Mouse (Mus musculus) limb, embryonic 11.5 days (tissue): ENCODE data around the gene Peli1. TPM values are rescaled to one million over a fixed set of nuclear protein-coding genes. Genes with fewer than 3 reads are reported as not detected.

Source experiments
- ATAC-seq: fragments of 200-750 bp; cut with Nextera tagmentation; 2 replicates; pipeline ENCODE4 v1.8.0; 2017; ENCODE audit warnings: low read depth; ENCODE audit not compliant: insufficient number of reproducible peaks, low FRiP score, low TSS enrichment
- DNase-seq: peaks from one replicate; pipeline ENCODE4 v3.0.0-alpha.2; 2015; ENCODE audit warnings: low spot score
- H3K27ac ChIP-seq: fragments of 300-500 bp; sonication (generic); replicated peaks from 2 replicates; pipeline ENCODE4 v1.5.1; 2014; ENCODE audit warnings: low read depth, mild to moderate bottlenecking, low read length
- H3K27me3 ChIP-seq: fragments of 300-500 bp; sonication (generic); 2 replicates; pipeline ENCODE4 v1.6.1; 2014; ENCODE audit warnings: mild to moderate bottlenecking, low read length, mixed read lengths; ENCODE audit not compliant: control insufficient read depth, insufficient read depth
- H3K36me3 ChIP-seq: fragments of 300-500 bp; sonication (generic); 2 replicates; pipeline ENCODE4 v1.6.1; 2014; ENCODE audit warnings: mild to moderate bottlenecking, low read length, moderate library complexity, mixed read lengths; ENCODE audit not compliant: control insufficient read depth, insufficient read depth
- H3K4me1 ChIP-seq: fragments of 300-500 bp; sonication (generic); 2 replicates; pipeline ENCODE4 v1.6.1; 2014; ENCODE audit warnings: low read length, mixed read lengths; ENCODE audit not compliant: control insufficient read depth, insufficient read depth
- H3K4me2 ChIP-seq: fragments of 300-500 bp; sonication (generic); 2 replicates; pipeline ENCODE4 v1.6.1; 2014; ENCODE audit warnings: low read depth, mild to moderate bottlenecking, moderate library complexity; ENCODE audit not compliant: severe bottlenecking
- H3K4me3 ChIP-seq: fragments of 300-500 bp; sonication (generic); 2 replicates; pipeline ENCODE4 v1.5.1; 2014; ENCODE audit warnings: low read depth, low read length
- H3K9ac ChIP-seq: fragments of 300-500 bp; sonication (generic); 2 replicates; pipeline ENCODE4 v1.6.1; 2014; ENCODE audit warnings: mild to moderate bottlenecking, low read length
- H3K9me3 ChIP-seq: fragments of 300-500 bp; sonication (generic); 2 replicates; pipeline ENCODE4 v1.6.1; 2016; ENCODE audit warnings: low read length; ENCODE audit not compliant: control insufficient read depth
- WGBS: fragments of 180-500 bp; shearing (Covaris S2); extraction: QIAGEN DNeasy Blood & Tissue Kit; methylation state at CpG from one replicate; pipeline ENCODE4 v1.1.7; 2014; 5-methylcytosine and 5-hydroxymethylcytosine counted together
- polyA plus RNA-seq: library from polyadenylated mRNA; unstranded; fragments of >200 nt; fragmentation: Nextera tagmentation; extraction: Ambion mirVana; gene quantifications from 2 replicates; pipeline ENCODE4 v1.2.1, GENCODE M21; 2014

Peli1 gene
- polyA plus RNA-seq, 1 experiment from 2014 or later: 75.6 TPM

GRCm38 (mm10) chr11:21058415-21058781 lies 32.7 kb upstream of the Peli1 start:
- 73% methylated on average over 5 of the region's 5 CpGs for whole genome bisulfite sequencing
- ATAC-seq (no peak), DNase-seq (no peak)
- Histone ChIP-seq H3K4me3 (no peak overlapping the region), H3K36me3 (no peaks in the 10 kb centered on the region), H3K27ac (no peak overlapping the region), H3K4me1 (no peaks in the 10 kb centered on the region), H3K9me3 (no peaks in the 10 kb centered on the region), H3K9ac (no peak overlapping the region), H3K4me2 (no peak overlapping the region), H3K27me3 (no peaks in the 10 kb centered on the region)

DNA sequence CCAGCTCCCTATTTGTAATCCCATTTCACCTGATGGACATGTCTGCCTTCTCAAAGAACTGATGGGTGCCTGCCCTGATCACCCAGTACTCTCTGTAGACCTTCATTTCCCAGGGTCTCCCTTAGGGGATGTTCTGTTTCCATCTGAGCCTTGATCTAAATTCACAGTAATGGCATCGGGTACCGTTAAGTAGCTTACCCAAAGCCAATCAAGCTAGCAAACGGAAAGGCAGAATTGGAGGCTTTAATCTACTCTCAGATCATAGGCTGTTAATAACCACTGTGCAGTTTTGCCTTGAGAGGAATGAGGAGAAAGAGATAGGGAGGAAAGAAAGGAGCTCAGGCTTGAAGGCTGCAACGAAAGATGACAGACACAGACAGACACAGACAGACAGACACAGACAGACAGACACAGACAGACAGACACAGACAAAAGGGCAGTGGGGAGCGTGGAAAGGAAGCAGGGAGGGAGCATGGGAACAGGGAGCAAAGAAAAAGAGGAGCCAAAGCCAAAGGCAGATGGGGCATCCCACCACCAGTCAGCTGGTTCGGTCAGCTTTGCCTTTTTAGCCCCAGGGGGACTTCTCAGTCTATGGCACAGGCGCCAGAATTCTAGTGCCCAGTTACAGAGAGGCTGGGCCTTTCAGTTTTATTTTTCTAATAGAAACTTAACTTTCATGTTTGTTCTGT lies 30.6 kb upstream of the Peli1 start:
- DNase-seq: no peak
- no peaks in the 10 kb centered on the region for H3K4me1 ChIP-seq
- H3K4me2 ChIP-seq: no peak overlapping the region
- H3K27ac ChIP-seq: no peak overlapping the region
- no peak overlapping the region for H3K4me3 ChIP-seq
- H3K27me3 ChIP-seq: no peaks in the 10 kb centered on the region
- no peaks in the 10 kb centered on the region for H3K9me3 ChIP-seq
- no peaks in the 10 kb centered on the region for H3K36me3 ChIP-seq
- H3K9ac ChIP-seq: no peak overlapping the region
- no peak for ATAC-seq
- 70% methylated on average over 7 of the region's 7 CpGs for WGBS

- H3K4me3 ChIP-seq: no peak overlapping the region
- H3K4me1 ChIP-seq: no peaks in the 10 kb centered on the region
- DNase-seq (no peak), ATAC-seq (no peak)
- no peak overlapping the region for H3K27ac ChIP-seq
- 68% methylated on average over 8 of the region's 8 CpGs for WGBS
- H3K4me2 ChIP-seq: no peak overlapping the region
- no peaks in the 10 kb centered on the region for H3K36me3 ChIP-seq
- H3K9me3 ChIP-seq: no peaks in the 10 kb centered on the region
- H3K27me3 ChIP-seq: no peaks in the 10 kb centered on the region
- no peak overlapping the region for H3K9ac ChIP-seq
These were observed 30.1 kb upstream of the Peli1 start for GRCm38 (mm10) chr11:21061075-21061403.

GRCm38 (mm10) chr11:21061431-21061830 lies 29.7 kb upstream of the Peli1 start:
- DNase-seq: no peak
- Histone ChIP-seq H3K4me3 (no peak overlapping the region), H3K4me2 (no peak overlapping the region), H3K4me1 (no peaks in the 10 kb centered on the region), H3K27ac (no peak overlapping the region), H3K9ac (no peak overlapping the region), H3K27me3 (no peaks in the 10 kb centered on the region), H3K36me3 (no peaks in the 10 kb centered on the region), H3K9me3 (no peaks in the 10 kb centered on the region)
- no peak for ATAC-seq
- 90% methylated on average over 8 of the region's 8 CpGs for WGBS

DNA sequence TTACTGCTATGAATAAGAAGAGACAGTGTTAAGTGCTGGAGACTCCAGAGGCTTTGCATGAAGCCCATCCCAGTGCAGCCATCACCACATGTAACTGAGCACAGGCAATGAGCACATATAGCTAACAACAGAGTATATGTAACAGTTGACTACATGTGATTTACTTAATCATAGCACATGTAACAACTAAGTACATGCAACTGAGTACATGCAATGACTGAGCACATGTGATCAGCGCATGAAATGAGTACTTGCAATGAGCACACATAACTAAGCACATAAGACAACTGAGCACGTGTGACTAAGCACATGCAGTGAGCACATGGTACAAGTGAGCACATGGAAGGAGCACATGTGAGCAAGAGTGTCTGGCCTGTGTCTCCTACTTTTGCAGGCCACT lies 29.0 kb upstream of the Peli1 start:
- H3K36me3 ChIP-seq: no peaks in the 10 kb centered on the region
- WGBS: 96% methylated on average over 2 of the region's 2 CpGs
- H3K4me3 ChIP-seq: no peak overlapping the region
- no peak overlapping the region for H3K27ac ChIP-seq
- H3K27me3 ChIP-seq: no peaks in the 10 kb centered on the region
- ATAC-seq (no peak), DNase-seq (no peak)
- no peak overlapping the region for H3K9ac ChIP-seq
- no peaks in the 10 kb centered on the region for H3K9me3 ChIP-seq
- H3K4me1 ChIP-seq: no peaks in the 10 kb centered on the region
- H3K4me2 ChIP-seq: no peak overlapping the region

- Histone ChIP-seq H3K9me3 (no peaks in the 10 kb centered on the region), H3K36me3 (no peaks in the 10 kb centered on the region), H3K9ac (no peak overlapping the region), H3K27ac (no peak overlapping the region), H3K4me2 (no peak overlapping the region), H3K4me3 (no peak overlapping the region), H3K27me3 (no peaks in the 10 kb centered on the region), H3K4me1 (no peaks in the 10 kb centered on the region)
- WGBS: 86% methylated on average over 3 of the region's 3 CpGs
- no peak for DNase-seq
- no peak for ATAC-seq
These were observed 27.8 kb upstream of the Peli1 start for GRCm38 (mm10) chr11:21063271-21063670.

GRCm38 (mm10) chr11:21079400-21079799 lies 11.7 kb upstream of the Peli1 start:
- 81% methylated on average over 2 of the region's 2 CpGs for WGBS
- H3K27me3 ChIP-seq: no peaks in the 10 kb centered on the region
- H3K4me3 ChIP-seq: no peak overlapping the region
- H3K9ac ChIP-seq: no peak overlapping the region
- H3K36me3 ChIP-seq: no peaks in the 10 kb centered on the region
- no peaks in the 10 kb centered on the region for H3K4me1 ChIP-seq
- ATAC-seq: no peak
- H3K4me2 ChIP-seq: no peak overlapping the region
- no peaks in the 10 kb centered on the region for H3K9me3 ChIP-seq
- DNase-seq: peak; percentile 5
- no peak overlapping the region for H3K27ac ChIP-seq

DNA sequence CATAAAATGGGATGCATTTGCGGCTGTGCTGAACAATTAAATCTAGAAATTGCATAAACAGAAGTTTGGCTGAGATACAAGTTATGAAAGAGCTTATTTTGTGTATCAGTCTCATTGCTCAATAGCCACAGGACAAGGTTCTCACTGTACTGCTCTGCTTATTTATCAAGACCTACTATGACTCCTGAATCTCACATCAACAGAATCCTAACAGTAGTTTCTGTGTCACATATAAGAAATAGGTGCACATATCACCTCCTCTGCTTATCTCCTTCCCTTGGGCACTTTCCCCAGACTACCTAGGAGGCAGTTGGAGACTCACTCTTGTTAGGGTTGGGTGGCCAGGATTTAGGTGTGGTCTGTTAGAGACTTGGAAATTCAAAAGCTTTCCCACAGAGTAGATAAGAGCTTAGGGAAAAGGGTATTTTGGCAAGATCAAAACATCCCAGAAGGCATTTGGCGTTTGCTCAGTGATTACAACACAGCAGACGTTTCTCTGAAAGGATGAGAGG lies 11.2 kb upstream of the Peli1 start:
- no peak overlapping the region for H3K27ac ChIP-seq
- no peaks in the 10 kb centered on the region for H3K4me1 ChIP-seq
- no peaks in the 10 kb centered on the region for H3K27me3 ChIP-seq
- ATAC-seq (no peak), DNase-seq (peak; percentile 9)
- H3K4me3 ChIP-seq: no peak overlapping the region
- H3K36me3 ChIP-seq: no peaks in the 10 kb centered on the region
- H3K9me3 ChIP-seq: no peaks in the 10 kb centered on the region
- WGBS: 60% methylated on average over 3 of the region's 3 CpGs
- no peak overlapping the region for H3K9ac ChIP-seq
- H3K4me2 ChIP-seq: no peak overlapping the region

GRCm38 (mm10) chr11:21081169-21081568 lies 9.9 kb upstream of the Peli1 start:
- Histone ChIP-seq H3K27me3 (no peaks in the 10 kb centered on the region), H3K36me3 (no peaks in the 10 kb centered on the region), H3K4me1 (no peaks in the 10 kb centered on the region), H3K9me3 (no peaks in the 10 kb centered on the region), H3K9ac (no peak overlapping the region), H3K27ac (no peak overlapping the region), H3K4me2 (no peak overlapping the region), H3K4me3 (no peak overlapping the region)
- WGBS: 93% methylated on average over 3 of the region's 3 CpGs
- ATAC-seq: no peak
- DNase-seq: no peak
